Mouse (Mus musculus) right cerebral cortex, postnatal 10 days (tissue): ENCODE measurements around the gene Mif4gd.
"Not testable (repeated sequence)": the region's sequence is repeated elsewhere in the genome, so short reads cannot be mapped to it uniquely, and the experiment has no call there.

ENCODE experiments used
- DNase-seq, 2 experiments: peaks; one replicate each; pipeline ENCODE4 v3.0.0; 2021; ENCODE audit warnings: low spot score in 2 of 2

Mif4gd gene

GRCm38 (mm10) chr11:115612410-115613137 is at the start of gene Mif4gd:
TSS of gene Mif4gd (minus strand) at chr11:115612969.
- peak; percentile 84 to 86 for DNase-seq

- DNase-seq = peak in 1 of 2 experiments; percentile 41
Observed at GRCm38 (mm10) chr11:115660376-115660775, 47.6 kb upstream of the Mif4gd start.

- DNase-seq = peak in 1 of 2 experiments; percentile 32
Observed at GRCm38 (mm10) chr11:115658521-115658920, 45.8 kb upstream of the Mif4gd start.

GRCm38 (mm10) chr11:115654128-115654527 is 41.4 kb upstream of the Mif4gd start:
- DNase-seq = no peak

GRCm38 (mm10) chr11:115653194-115653593 is 40.4 kb upstream of the Mif4gd start:
- DNase-seq = peak in 1 of 2 experiments; percentile 71

- no peak for DNase-seq
Observed at GRCm38 (mm10) chr11:115651680-115652079, 38.9 kb upstream of the Mif4gd start.

GRCm38 (mm10) chr11:115649706-115650105 is 36.9 kb upstream of the Mif4gd start:
- DNase-seq = peak; percentile 57 to 67

GRCm38 (mm10) chr11:115647459-115647858 is 34.7 kb upstream of the Mif4gd start:
- DNase-seq = peak; percentile 58 to 74

- DNase-seq = no peak
Observed at GRCm38 (mm10) chr11:115646439-115646838, 33.7 kb upstream of the Mif4gd start.

- not testable (repeated sequence) for DNase-seq
Observed at GRCm38 (mm10) chr11:115645498-115645897, 32.7 kb upstream of the Mif4gd start.

GRCm38 (mm10) chr11:115644308-115644707 is 31.5 kb upstream of the Mif4gd start:
- no peak for DNase-seq

- DNase-seq = no peak
Observed at GRCm38 (mm10) chr11:115643265-115643664, 30.5 kb upstream of the Mif4gd start.

GRCm38 (mm10) chr11:115642705-115643104 is 29.9 kb upstream of the Mif4gd start:
- DNase-seq = no peak

GRCm38 (mm10) chr11:115641664-115642036 is 28.9 kb upstream of the Mif4gd start:
- DNase-seq = no peak

- no peak for DNase-seq
Observed at GRCm38 (mm10) chr11:115640978-115641663, 28.4 kb upstream of the Mif4gd start.

GRCm38 (mm10) chr11:115640311-115640828 is 27.6 kb upstream of the Mif4gd start:
- no peak for DNase-seq

- no peak for DNase-seq
Observed at GRCm38 (mm10) chr11:115639540-115639939, 26.8 kb upstream of the Mif4gd start.

GRCm38 (mm10) chr11:115638498-115639409 is 26.0 kb upstream of the Mif4gd start:
- no peak for DNase-seq

GRCm38 (mm10) chr11:115636960-115637359 is 24.2 kb upstream of the Mif4gd start:
- no peak for DNase-seq

- DNase-seq = no peak
Observed at GRCm38 (mm10) chr11:115635484-115635883, 22.7 kb upstream of the Mif4gd start.

GRCm38 (mm10) chr11:115635041-115635440 is 22.3 kb upstream of the Mif4gd start:
- no peak for DNase-seq

GRCm38 (mm10) chr11:115634109-115634508 is 21.3 kb upstream of the Mif4gd start:
- no peak for DNase-seq
